Mouse (Mus musculus) small intestine, adult 2 months (tissue): Measurements from ENCODE around the gene Bin2.

Source experiments
- CTCF ChIP-seq: fragments of 200-500 bp; IDR thresholded peaks from 2 replicates; pipeline ENCODE4 v1.5.1; 2012; ENCODE audit warnings: low read depth, mild to moderate bottlenecking, control low read depth, inconsistent platforms, low read length, moderate library complexity, mixed read lengths; ENCODE audit not compliant: insufficient replicate concordance, insufficient read length; ENCODE audit errors: extremely low read depth
- POLR2A ChIP-seq: fragments of 200-500 bp; IDR thresholded peaks from 2 replicates; pipeline ENCODE4 v1.6.1; 2012; ENCODE audit warnings: low read depth, mild to moderate bottlenecking, control low read depth, inconsistent platforms, low read length, moderate library complexity

DNA sequence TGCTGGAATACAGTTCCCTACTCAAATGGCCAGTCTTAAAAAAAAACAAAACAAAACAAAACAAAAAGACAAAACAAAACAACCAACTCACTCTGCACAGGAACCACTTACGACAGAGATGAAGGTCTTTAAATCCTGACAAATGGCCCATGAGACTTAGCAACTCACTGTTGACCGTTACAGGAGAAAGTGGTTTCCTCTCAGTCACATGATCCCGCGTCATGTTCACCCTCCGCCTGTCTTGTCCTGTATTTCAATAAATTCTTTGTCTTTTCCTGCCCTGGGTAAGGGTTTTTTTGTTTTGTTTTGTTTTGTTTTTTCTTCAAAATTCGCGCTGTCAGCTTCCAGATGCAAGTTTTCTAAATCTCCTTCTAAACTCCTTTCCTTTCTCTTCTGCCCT is 57.4 kb downstream of the Bin2 start:
- TF ChIP-seq CTCF = no peak
- no peak for TF ChIP-seq POLR2A
